Mouse (Mus musculus) heart, postnatal 4 days (tissue): Measurements from ENCODE around the gene Srsf5. TPM values are rescaled to one million over a fixed set of nuclear protein-coding genes. Genes with fewer than 3 reads are reported as not detected.

Experiments
- DNase-seq: peaks from one replicate; pipeline ENCODE4 v3.0.0; 2021
- total RNA-seq, 2 experiments: library from RNA; stranded (reverse); gene quantifications; 2 replicates each; pipeline ENCODE4 v1.2.3; 2021

The Srsf5 gene
- total RNA-seq, 2 experiments from 2014 or later: 317 to 328 TPM

DNA sequence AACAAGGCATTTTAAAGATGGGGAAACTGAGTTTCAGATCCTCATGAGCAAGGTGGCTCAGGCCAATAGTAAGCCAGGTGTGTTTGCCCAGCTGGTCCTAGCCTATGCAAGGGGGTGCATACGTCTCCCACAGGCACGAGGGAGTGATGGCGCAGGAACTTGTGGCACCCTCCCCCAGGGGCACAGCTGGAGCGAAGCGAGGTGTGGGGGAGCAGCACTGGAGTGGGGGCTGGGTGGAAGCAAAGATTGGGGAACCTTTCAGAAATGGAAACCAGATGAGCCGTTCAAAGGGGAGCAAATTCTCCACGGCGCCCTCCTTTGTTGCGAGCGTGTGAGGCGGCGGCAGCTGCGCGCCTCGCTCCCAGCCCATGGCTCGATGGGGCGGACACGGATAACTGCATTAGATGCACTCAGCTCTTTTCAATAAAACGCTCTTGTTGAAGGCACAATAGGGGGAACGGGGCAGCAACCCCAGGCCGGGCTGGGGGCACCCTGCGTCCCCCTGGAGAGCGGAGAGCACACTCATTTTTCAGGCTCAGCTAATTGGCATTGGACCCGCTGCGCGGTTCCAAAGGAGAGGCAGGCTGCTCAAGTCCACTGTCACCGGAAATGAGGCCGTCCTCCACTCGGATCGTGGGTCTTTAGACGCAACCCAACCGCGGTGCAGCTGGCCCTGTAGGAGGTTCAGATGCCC lies 53.4 kb downstream of the Srsf5 start:
- DNase-seq: no peak

Other genes starting within 250 kb of the Srsf5 start
- gene Ccdc177, start 184.8 kb upstream of the Srsf5 start, total RNA-seq: under 1 TPM; 0.05 to 0.10 TPM
- 10 to 100 TPM; 46.3 to 49.6 TPM for gene Susd6, start 155.0 kb upstream of the Srsf5 start, total RNA-seq
- not detected for gene Slc10a1, start 23.2 kb downstream of the Srsf5 start, total RNA-seq
- gene Smoc1, start 81.3 kb downstream of the Srsf5 start, total RNA-seq: 10 to 100 TPM; 10.2 to 11.2 TPM